Comparison of ENCODE assay signal across 19 mouse cellular contexts in the genomic region with DNA sequence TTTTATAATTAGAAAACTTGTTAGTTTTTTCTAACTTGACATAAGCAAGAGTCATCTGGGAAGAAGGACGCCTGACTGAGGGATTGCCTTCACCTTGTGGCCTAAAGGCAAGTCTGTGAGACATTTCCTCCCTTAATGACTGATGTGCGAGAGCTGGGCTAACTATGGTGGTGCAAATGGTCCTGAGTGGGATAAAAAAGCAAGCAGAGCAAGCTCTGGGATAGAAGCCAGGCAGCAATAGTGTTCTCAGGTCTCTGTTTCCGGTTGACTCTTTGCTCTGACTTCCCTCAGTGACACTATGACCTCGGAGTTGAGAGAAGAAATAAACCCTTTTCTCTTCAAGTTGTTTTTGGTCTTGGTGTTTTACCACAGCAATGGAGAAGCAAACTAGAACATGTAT. TPM values are rescaled to one million over a fixed set of nuclear protein-coding genes. Genes with fewer than 3 reads are reported as not detected.
A peak's percentile ranks its signal among the peaks of the same experiment; 100 is the strongest.
DNase-seq lines count a peak whose midpoint lies in the region; ATAC-seq and TF ChIP-seq lines count a peak whose summit lies in the region.
"Had no signal": no experiment of that assay in that cellular context is flagged by ENCODE, and none has a peak within 500 bp of the region (broad histone marks: within the 10 kb centered on the region; RNA-seq: fewer than 3 reads in every experiment).

No protein-coding gene starts in this region.

- H3K36me3 ChIP-seq in heart, adult 2 months (ENCODE audit: control insufficient read depth, insufficient read depth, low read length), result peaks cover 11% of the 10 kb centered on the region
- no peaks in the 10 kb centered on the region for H3K36me3 ChIP-seq in stomach, postnatal 0 days (ENCODE audit: control insufficient read depth, insufficient read depth, low read length)
- H3K36me3 ChIP-seq: heart, embryonic 15.5 days; neural tube, embryonic 13.5 days had no signal

- no peak overlapping the region for H3K4me3 ChIP-seq in heart, adult 2 months
- H3K4me3 ChIP-seq in stomach, postnatal 0 days (ENCODE audit: low read depth, low read length), result no peak overlapping the region
- H3K4me3 ChIP-seq: erythroblast, embryonic 14.5 days; heart, embryonic 15.5 days; layer of hippocampus, adult 2 months; neural tube, embryonic 13.5 days had no signal

- H3K9ac ChIP-seq in heart, adult 2 months (ENCODE audit: low read depth, low read length), result no peak overlapping the region
- no peak overlapping the region for H3K9ac ChIP-seq in stomach, postnatal 0 days (ENCODE audit: low read length)
- H3K9ac ChIP-seq: heart, embryonic 15.5 days; lung, embryonic 14.5 days; neural tube, embryonic 13.5 days had no signal

- ATAC-seq in stomach, postnatal 0 days (ENCODE audit: low FRiP score, low TSS enrichment), result no peak
- ATAC-seq: forebrain, embryonic 14.5 days had no signal

- H3K4me2 ChIP-seq in stomach, postnatal 0 days (replicated peaks; ENCODE audit: low read depth), result no peak overlapping the region
- H3K4me2 ChIP-seq: heart, embryonic 15.5 days; liver, embryonic 11.5 days; lung, embryonic 14.5 days; neural tube, embryonic 13.5 days had no signal

- no peak for TF ChIP-seq EP300 in heart, adult 2 months (IDR thresholded peaks at IDR 0.05; ENCODE audit: insufficient read depth, low read depth, low read length)
- TF ChIP-seq EP300 in stomach, postnatal 0 days (optimal IDR thresholded peaks at IDR 0.05), result no peak

- H3K79me2 ChIP-seq in heart, adult 2 months (replicated peaks; ENCODE audit: control insufficient read depth, insufficient read depth, low read length), result no peaks in the 10 kb centered on the region

- peak overlapping the region; percentile 48 for H3K27ac ChIP-seq in heart, adult 2 months
- peak overlapping the region; percentile 26; the same call in 1 of the 2 replicates for H3K27ac ChIP-seq in stomach, postnatal 0 days (replicated peaks)
- H3K27ac ChIP-seq: heart, embryonic 15.5 days; layer of hippocampus, adult 2 months; neural tube, embryonic 13.5 days had no signal

- H3K4me1 ChIP-seq in heart, adult 2 months (ENCODE audit: control insufficient read depth, insufficient read depth, low read length), result peaks cover 5% of the 10 kb centered on the region
- no peaks in the 10 kb centered on the region for H3K4me1 ChIP-seq in stomach, postnatal 0 days (replicated peaks; ENCODE audit: control insufficient read depth, insufficient read depth)

- H3K9me3 ChIP-seq in stomach, postnatal 0 days (ENCODE audit: control insufficient read depth, low read length), result no peaks in the 10 kb centered on the region
- H3K9me3 ChIP-seq: heart, embryonic 15.5 days; neural tube, embryonic 13.5 days had no signal

- H3K27me3 ChIP-seq in heart, adult 2 months (ENCODE audit: control insufficient read depth, insufficient read depth, low read length), result no peaks in the 10 kb centered on the region
- H3K27me3 ChIP-seq in stomach, postnatal 0 days (ENCODE audit: control insufficient read depth, insufficient read depth, low read length), result no peaks in the 10 kb centered on the region
- H3K27me3 ChIP-seq: heart, embryonic 15.5 days; neural tube, embryonic 13.5 days had no signal

- intact Hi-C loops in heart, adult 2 months (cut with DNase I), result loop anchor here (5.0 kb wide), 2 partner anchors 135 to 320 kb away; partner anchors contain the start of gene Ugp2
- intact Hi-C loops in heart, postnatal 10 days (cut with DNase I), result no loop called here

- no peak for TF ChIP-seq CTCF in heart, adult 2 months (IDR thresholded peaks at IDR 0.05)
- no peak for TF ChIP-seq CTCF in stomach, postnatal 0 days (IDR thresholded peaks at IDR 0.05; ENCODE audit: low read depth)

- 44% methylated on average over 4 of the region's 4 CpGs for WGBS in heart, adult 2 months
- 70% methylated on average over 4 of the region's 4 CpGs for WGBS in stomach, postnatal 0 days

- DNase-seq in heart, adult 2 months, result no peak
- no peak for DNase-seq in heart, postnatal 10 days
- peak; percentile 31 for DNase-seq in lung, postnatal 25 days (ENCODE audit: low spot score)
- DNase-seq in lung, postnatal 10 days, result no peak
- DNase-seq in induced T-regulatory cell, adult 2 months (ENCODE audit: low read depth), result peak; percentile 73
- no peak for DNase-seq in stomach, postnatal 0 days (ENCODE audit: low spot score)
- no peak for DNase-seq in cerebellum, adult 11 months
- DNase-seq in gastrocnemius, postnatal 4 days (ENCODE audit: low spot score in 2 of 2), result no peak
- DNase-seq: cerebellum, postnatal 25 days; left cerebral cortex, postnatal 4 days; lung, embryonic 14.5 days; right cerebral cortex, postnatal 14 days; thymus, postnatal 36 days had no signal

- TF ChIP-seq POLR2A in heart, adult 2 months (IDR thresholded peaks at IDR 0.05; ENCODE audit: insufficient read depth, low read depth, low read length), result no peak

RNA-seq across cellular contexts. Expression of gene Vps54, which starts 2.1 kb away (rescaled TPM):
- total RNA-seq in heart, adult 2 months (2021), result 10 to 100 TPM; 17.8 to 18.8 TPM
- 7.9 and 17.0 TPM in 2 replicates for polyA plus RNA-seq in heart, adult 2 months (2012; rRNA removed)
- total RNA-seq in heart, postnatal 10 days (2021), result 10 to 100 TPM; 21.7 to 24.6 TPM
- 6.7 and 8.2 TPM in 2 replicates for polyA plus RNA-seq in stomach, postnatal 0 days (2015; fragmentation: Nextera tagmentation; extraction: Ambion mirVana)
- total RNA-seq in gastrocnemius, postnatal 4 days (2021), result 10 to 100 TPM; 23.4 to 29.1 TPM

Comparison
In these comparisons a context has a peak if more than half of its experiments do, and no peak if none do; other contexts are left out.
1. DNase-seq: peak in lung, postnatal 25 days (single experiment) and induced T-regulatory cell, adult 2 months (single experiment); none in heart, adult 2 months (0 of 2), heart, postnatal 10 days (0 of 2), lung, postnatal 10 days (single experiment), stomach, postnatal 0 days (single experiment), cerebellum, adult 11 months (single experiment) and gastrocnemius, postnatal 4 days (0 of 2).